Mouse (Mus musculus) megakaryocyte, embryonic 14.5 days (primary cell): ENCODE data around the gene Car8. TPM values are rescaled to one million over a fixed set of nuclear protein-coding genes. Genes with fewer than 3 reads are reported as not detected.
"Not testable (repeated sequence)": the region's sequence is repeated elsewhere in the genome, so short reads cannot be mapped to it uniquely, and the experiment has no call there.

Experiments
- H3K27me3 ChIP-seq: replicated peaks from 2 replicates; pipeline ENCODE3; 2012; ENCODE audit warnings: inconsistent platforms
- H3K36me3 ChIP-seq: replicated peaks from 2 replicates; pipeline ENCODE3; 2012; ENCODE audit warnings: low read length, inconsistent platforms, mixed read lengths
- H3K4me1 ChIP-seq: 2 replicates; pipeline ENCODE4 v1.6.1; 2012; ENCODE audit warnings: inconsistent platforms
- H3K4me3 ChIP-seq: replicated peaks from 2 replicates; pipeline ENCODE3; 2012; ENCODE audit warnings: moderate library complexity, mild to moderate bottlenecking, inconsistent platforms
- H3K9me3 ChIP-seq: 2 replicates; pipeline ENCODE4 v1.6.1; 2012; ENCODE audit warnings: inconsistent platforms
- FLI1 ChIP-seq: IDR thresholded peaks from 2 replicates; pipeline ENCODE4 v1.6.1; 2012; ENCODE audit warnings: low read length, inconsistent platforms, mixed read lengths
- GATA1 ChIP-seq: IDR thresholded peaks from 3 replicates; pipeline ENCODE4 v1.6.1; 2012; ENCODE audit warnings: mixed read lengths, low read length, inconsistent platforms, borderline replicate concordance
- polyA plus RNA-seq: library from polyadenylated mRNA; stranded (reverse); fragments of >175 nt; gene quantifications from 2 replicates; pipeline ENCODE4 v1.2.3, GENCODE M21; 2012; ENCODE audit warnings: low replicate concordance; ENCODE audit not compliant: insufficient read depth

Gene Car8
- polyA plus RNA-seq, 1 experiment, result not detected

GRCm38 (mm10) chr4:8206918-8207573, 31.8 kb downstream of the Car8 start:
- peaks cover 6% of the 10 kb centered on the region for H3K27me3 ChIP-seq
- no peak overlapping the region for H3K4me3 ChIP-seq
- H3K4me1 ChIP-seq, result peaks cover 21% of the 10 kb centered on the region
- peaks cover 21% of the 10 kb centered on the region for H3K9me3 ChIP-seq
- TF ChIP-seq GATA1, result no peak
- no peak for TF ChIP-seq FLI1
- H3K36me3 ChIP-seq, result peaks cover 14% of the 10 kb centered on the region

- H3K9me3 ChIP-seq, result peaks cover 19% of the 10 kb centered on the region
- peaks cover 10% of the 10 kb centered on the region for H3K36me3 ChIP-seq
- peaks cover 14% of the 10 kb centered on the region for H3K27me3 ChIP-seq
- no peak overlapping the region for H3K4me3 ChIP-seq
- TF ChIP-seq GATA1 (no peak), FLI1 (no peak)
- H3K4me1 ChIP-seq, result peaks cover 27% of the 10 kb centered on the region
These were observed 33.7 kb downstream of the Car8 start for GRCm38 (mm10) chr4:8205089-8205649.

- H3K9me3 ChIP-seq, result 0 out of 2 replicates have a peak, but pooled peaks cover 3% of the 10 kb centered on the region
- no peak for TF ChIP-seq FLI1
- TF ChIP-seq GATA1, result no peak
These were observed 35.5 kb downstream of the Car8 start for GRCm38 (mm10) chr4:8203367-8203766.

GRCm38 (mm10) chr4:8201631-8202030, 37.2 kb downstream of the Car8 start:
- 0 out of 2 replicates have a peak, but pooled peaks cover 3% of the 10 kb centered on the region for H3K9me3 ChIP-seq
- TF ChIP-seq GATA1 (no peak), FLI1 (no peak)
- no peaks in the 10 kb centered on the region for H3K36me3 ChIP-seq
- H3K27me3 ChIP-seq, result peaks cover 30% of the 10 kb centered on the region
- H3K4me1 ChIP-seq, result peaks cover 50% of the 10 kb centered on the region
- H3K4me3 ChIP-seq, result peak overlapping the region; percentile 29

More at GRCm38 (mm10) chr4:8203367-8203766, 35.5 kb downstream of the Car8 start:
- Histone ChIP-seq H3K4me3 (no peak overlapping the region), H3K36me3 (no peaks in the 10 kb centered on the region), H3K4me1 (peaks cover 45% of the 10 kb centered on the region), H3K27me3 (peaks cover 26% of the 10 kb centered on the region)

GRCm38 (mm10) chr4:8200081-8200480, 38.8 kb downstream of the Car8 start:
- Histone ChIP-seq H3K9me3 (0 out of 2 replicates have a peak, but pooled peaks cover 3% of the 10 kb centered on the region), H3K4me3 (peak overlapping the region; percentile 74), H3K27me3 (peaks cover 30% of the 10 kb centered on the region), H3K4me1 (peaks cover 47% of the 10 kb centered on the region), H3K36me3 (no peaks in the 10 kb centered on the region)
- TF ChIP-seq GATA1 (peak; percentile 91; the same call in 2 of the 3 replicates), FLI1 (no peak)

- Histone ChIP-seq H3K27me3 (peaks cover 29% of the 10 kb centered on the region), H3K4me1 (peaks cover 46% of the 10 kb centered on the region), H3K4me3 (no peak overlapping the region), H3K9me3 (0 out of 2 replicates have a peak, but pooled peaks cover 3% of the 10 kb centered on the region), H3K36me3 (no peaks in the 10 kb centered on the region)
- TF ChIP-seq FLI1 (no peak), GATA1 (no peak)
These were observed 40.8 kb downstream of the Car8 start for GRCm38 (mm10) chr4:8198033-8198432.

GRCm38 (mm10) chr4:8190441-8190840, 48.4 kb downstream of the Car8 start:
- Histone ChIP-seq H3K27me3 (peaks cover 7% of the 10 kb centered on the region), H3K9me3 (peaks cover 7% of the 10 kb centered on the region; the same call in 1 of the 2 replicates), H3K36me3 (no peaks in the 10 kb centered on the region), H3K4me1 (peaks cover 9% of the 10 kb centered on the region), H3K4me3 (no peak overlapping the region)
- no peak for TF ChIP-seq GATA1

- Histone ChIP-seq H3K4me3 (no peak overlapping the region), H3K27me3 (peaks cover 7% of the 10 kb centered on the region), H3K4me1 (peaks cover 9% of the 10 kb centered on the region), H3K36me3 (no peaks in the 10 kb centered on the region), H3K9me3 (peaks cover 7% of the 10 kb centered on the region; the same call in 1 of the 2 replicates)
- TF ChIP-seq FLI1 (no peak), GATA1 (no peak)
These were observed 51.7 kb downstream of the Car8 start for GRCm38 (mm10) chr4:8186921-8187687.

- TF ChIP-seq GATA1, result no peak
- peaks cover 10% of the 10 kb centered on the region for H3K4me1 ChIP-seq
- H3K36me3 ChIP-seq, result no peaks in the 10 kb centered on the region
- no peaks in the 10 kb centered on the region for H3K27me3 ChIP-seq
- H3K4me3 ChIP-seq, result no peak overlapping the region
- peaks cover 11% of the 10 kb centered on the region; the same call in 1 of the 2 replicates for H3K9me3 ChIP-seq
These were observed 58.3 kb downstream of the Car8 start for GRCm38 (mm10) chr4:8180576-8180975.

- no peak overlapping the region for H3K4me3 ChIP-seq
- no peaks in the 10 kb centered on the region for H3K36me3 ChIP-seq
- TF ChIP-seq GATA1 (no peak), FLI1 (no peak)
- no peaks in the 10 kb centered on the region for H3K9me3 ChIP-seq
- H3K27me3 ChIP-seq, result no peaks in the 10 kb centered on the region
- no peaks in the 10 kb centered on the region for H3K4me1 ChIP-seq
These were observed 84.1 kb downstream of the Car8 start for GRCm38 (mm10) chr4:8154589-8155198.

GRCm38 (mm10) chr4:8153926-8154325, 84.9 kb downstream of the Car8 start:
- not testable (repeated sequence) for H3K36me3 ChIP-seq, H3K9me3 ChIP-seq, H3K4me3 ChIP-seq, H3K27me3 ChIP-seq, H3K4me1 ChIP-seq
